Mouse (Mus musculus) heart, embryonic 15.5 days (tissue): ENCODE results near the gene Cox8a. TPM values are rescaled to one million over a fixed set of nuclear protein-coding genes. Genes with fewer than 3 reads are reported as not detected.

Experiments
- ATAC-seq: fragments of 200-750 bp; cut with Nextera tagmentation; replicated peaks from 2 replicates; pipeline ENCODE4 v1.8.0; 2017; ENCODE audit warnings: low read depth, moderate TSS enrichment; ENCODE audit not compliant: insufficient number of reproducible peaks, insufficient read depth, low FRiP score
- H3K27ac ChIP-seq: fragments of 300-500 bp; sonication (generic); 2 replicates; pipeline ENCODE4 v1.5.1; 2015; ENCODE audit warnings: mild to moderate bottlenecking, inconsistent platforms
- H3K27me3 ChIP-seq: fragments of 300-500 bp; sonication (generic); 2 replicates; pipeline ENCODE4 v1.6.1; 2015; ENCODE audit warnings: inconsistent platforms
- H3K36me3 ChIP-seq: fragments of 300-500 bp; sonication (generic); 2 replicates; pipeline ENCODE4 v1.6.1; 2015; ENCODE audit warnings: mild to moderate bottlenecking, inconsistent platforms
- H3K4me1 ChIP-seq: fragments of 300-500 bp; sonication (generic); replicated peaks from 2 replicates; pipeline ENCODE4 v1.6.1; 2015; ENCODE audit warnings: inconsistent platforms
- H3K4me2 ChIP-seq: fragments of 300-500 bp; sonication (generic); 2 replicates; pipeline ENCODE4 v1.6.1; 2015; ENCODE audit warnings: inconsistent platforms, mild to moderate bottlenecking, moderate library complexity
- H3K4me3 ChIP-seq: fragments of 300-500 bp; sonication (generic); 2 replicates; pipeline ENCODE4 v1.5.1; 2015; ENCODE audit warnings: mild to moderate bottlenecking, inconsistent platforms
- H3K9ac ChIP-seq: fragments of 300-500 bp; sonication (generic); 2 replicates; pipeline ENCODE4 v1.6.1; 2015; ENCODE audit warnings: mild to moderate bottlenecking, inconsistent platforms
- H3K9me3 ChIP-seq: fragments of 300-500 bp; sonication (generic); replicated peaks from 2 replicates; pipeline ENCODE4 v1.6.1; 2016; ENCODE audit warnings: inconsistent platforms
- WGBS: fragments of 180-500 bp; shearing (Covaris S2); methylation state at CpG from one replicate; pipeline ENCODE4 v1.1.7; 2015; ENCODE audit warnings: mixed read lengths; 5-methylcytosine and 5-hydroxymethylcytosine counted together
- polyA plus RNA-seq: library from polyadenylated mRNA; unstranded; fragments of >200 nt; fragmentation: Nextera tagmentation; extraction: Ambion mirVana; gene quantifications from 2 replicates; pipeline ENCODE4 v1.2.1, GENCODE M21; 2015

Gene Cox8a
- polyA plus RNA-seq, 1 experiment from 2014 or later = 2,028 TPM

GRCm38 (mm10) chr19:7222196-7222595 is 4.8 kb upstream of the Cox8a start:
- H3K9me3 ChIP-seq = no peaks in the 10 kb centered on the region
- no peak overlapping the region for H3K27ac ChIP-seq
- no peak overlapping the region for H3K4me3 ChIP-seq
- WGBS = 88% methylated on average over 6 of the region's 6 CpGs
- peaks cover 6% of the 10 kb centered on the region for H3K4me1 ChIP-seq
- ATAC-seq = no peak
- H3K36me3 ChIP-seq = peaks cover 18% of the 10 kb centered on the region
- no peaks in the 10 kb centered on the region for H3K27me3 ChIP-seq
- no peak overlapping the region for H3K4me2 ChIP-seq
- no peak overlapping the region for H3K9ac ChIP-seq

- H3K36me3 ChIP-seq = peaks cover 21% of the 10 kb centered on the region
- H3K27me3 ChIP-seq = no peaks in the 10 kb centered on the region
- no peaks in the 10 kb centered on the region for H3K9me3 ChIP-seq
- peaks cover 34% of the 10 kb centered on the region for H3K4me1 ChIP-seq
- H3K4me2 ChIP-seq = no peak overlapping the region
- ATAC-seq = no peak
- H3K4me3 ChIP-seq = no peak overlapping the region
- no peak overlapping the region for H3K27ac ChIP-seq
- 94% methylated on average over 5 of the region's 5 CpGs for WGBS
- H3K9ac ChIP-seq = no peak overlapping the region
Measured at GRCm38 (mm10) chr19:7218753-7219152, 1.3 kb upstream of the Cox8a start.

- Histone ChIP-seq H3K4me3 (peak overlapping the region; percentile 77), H3K36me3 (peaks cover 29% of the 10 kb centered on the region), H3K27me3 (no peaks in the 10 kb centered on the region), H3K4me2 (peak overlapping the region; percentile 55), H3K4me1 (peaks cover 34% of the 10 kb centered on the region), H3K9me3 (no peaks in the 10 kb centered on the region), H3K9ac (no peak overlapping the region), H3K27ac (no peak overlapping the region)
- 9% methylated on average over 6 of the region's 6 CpGs for WGBS
- ATAC-seq = no peak
Measured at GRCm38 (mm10) chr19:7217926-7218267, 481 bp upstream of the Cox8a start.

- no peak for ATAC-seq
- peak overlapping the region; percentile 24 for H3K4me2 ChIP-seq
Measured at GRCm38 (mm10) chr19:7214484-7214883, 2.9 kb downstream of the Cox8a start.

GRCm38 (mm10) chr19:7213010-7213409 is 4.4 kb downstream of the Cox8a start:
- Histone ChIP-seq H3K4me2 (no peak overlapping the region), H3K27me3 (no peaks in the 10 kb centered on the region), H3K9ac (no peak overlapping the region), H3K4me1 (peaks cover 31% of the 10 kb centered on the region), H3K4me3 (no peak overlapping the region), H3K36me3 (peaks cover 35% of the 10 kb centered on the region), H3K27ac (no peak overlapping the region), H3K9me3 (no peaks in the 10 kb centered on the region)
- WGBS = 90% methylated on average over 3 of the region's 3 CpGs
- ATAC-seq = no peak

More at GRCm38 (mm10) chr19:7214484-7214883, 2.9 kb downstream of the Cox8a start:
- Histone ChIP-seq H3K9ac (0 out of 2 replicates have a peak overlapping the region, but pooled peaks have one; percentile 0), H3K27me3 (no peaks in the 10 kb centered on the region), H3K4me1 (peaks cover 34% of the 10 kb centered on the region), H3K4me3 (0 out of 2 replicates have a peak overlapping the region, but pooled peaks have one; percentile 77), H3K27ac (0 out of 2 replicates have a peak overlapping the region, but pooled peaks have one; percentile 0), H3K36me3 (peaks cover 35% of the 10 kb centered on the region), H3K9me3 (no peaks in the 10 kb centered on the region)
- 63% methylated on average over 5 of the region's 5 CpGs for WGBS

GRCm38 (mm10) chr19:7212216-7212615 is 5.2 kb downstream of the Cox8a start:
- H3K36me3 ChIP-seq = peaks cover 35% of the 10 kb centered on the region
- WGBS = 59% methylated on average over 1 of the region's 1 CpGs

GRCm38 (mm10) chr19:7209907-7210646 is 7.3 kb downstream of the Cox8a start:
- WGBS = 83% methylated on average over 7 of the region's 7 CpGs
- ATAC-seq = no peak
- Histone ChIP-seq H3K9ac (no peak overlapping the region), H3K4me1 (peaks cover 23% of the 10 kb centered on the region), H3K27ac (no peak overlapping the region), H3K9me3 (no peaks in the 10 kb centered on the region), H3K27me3 (no peaks in the 10 kb centered on the region), H3K4me3 (no peak overlapping the region), H3K36me3 (peaks cover 26% of the 10 kb centered on the region), H3K4me2 (no peak overlapping the region)

More at GRCm38 (mm10) chr19:7212216-7212615, 5.2 kb downstream of the Cox8a start:
- Histone ChIP-seq H3K4me1 (peaks cover 28% of the 10 kb centered on the region), H3K9me3 (no peaks in the 10 kb centered on the region), H3K27me3 (no peaks in the 10 kb centered on the region), H3K4me2 (no peak overlapping the region), H3K9ac (no peak overlapping the region), H3K27ac (no peak overlapping the region), H3K4me3 (no peak overlapping the region)
- ATAC-seq = no peak

- H3K27ac ChIP-seq = peak within 1 kb of the TSS; percentile 96
- H3K4me2 ChIP-seq = peak within 1 kb of the TSS; percentile 69
- no peaks in the 10 kb centered on the region for H3K9me3 ChIP-seq
- peaks cover 33% of the 10 kb centered on the region for H3K4me1 ChIP-seq
- under 1% methylated on average over 75 of the region's 79 CpGs for WGBS
- no peaks in the 10 kb centered on the region for H3K27me3 ChIP-seq
- peak within 1 kb of the TSS; percentile 66 for H3K4me3 ChIP-seq
- H3K9ac ChIP-seq = peak within 1 kb of the TSS; percentile 78
- peak; percentile 95 for ATAC-seq
- peaks cover 25% of the 10 kb centered on the region for H3K36me3 ChIP-seq
Measured at GRCm38 (mm10) chr19:7205753-7206736, 11.4 kb downstream of the Cox8a start, which contains the start of gene Otub1. Gene Otub1 (minus strand): TSS chr19:7206316.

GRCm38 (mm10) chr19:7205326-7205725 is 12.1 kb downstream of the Cox8a start:
- Histone ChIP-seq H3K9me3 (no peaks in the 10 kb centered on the region), H3K27ac (peak overlapping the region; percentile 96), H3K27me3 (no peaks in the 10 kb centered on the region), H3K4me2 (peak overlapping the region; percentile 69), H3K4me3 (peak overlapping the region; percentile 66), H3K9ac (peak overlapping the region; percentile 78), H3K4me1 (peaks cover 33% of the 10 kb centered on the region), H3K36me3 (peaks cover 31% of the 10 kb centered on the region)
- ATAC-seq = no peak
- 19% methylated on average over 7 of the region's 7 CpGs for WGBS

- Histone ChIP-seq H3K27me3 (no peaks in the 10 kb centered on the region), H3K27ac (peak overlapping the region; percentile 96), H3K4me2 (peak overlapping the region; percentile 69), H3K4me1 (peaks cover 33% of the 10 kb centered on the region), H3K36me3 (peaks cover 35% of the 10 kb centered on the region), H3K9me3 (no peaks in the 10 kb centered on the region), H3K4me3 (peak overlapping the region; percentile 66), H3K9ac (peak overlapping the region; percentile 78)
- ATAC-seq = no peak
- 47% methylated on average over 2 of the region's 2 CpGs for WGBS
Measured at GRCm38 (mm10) chr19:7204898-7205297, 12.5 kb downstream of the Cox8a start.

- Histone ChIP-seq H3K4me1 (peaks cover 46% of the 10 kb centered on the region), H3K9me3 (no peaks in the 10 kb centered on the region), H3K36me3 (peaks cover 60% of the 10 kb centered on the region), H3K4me3 (no peak overlapping the region), H3K27ac (no peak overlapping the region), H3K27me3 (no peaks in the 10 kb centered on the region), H3K4me2 (no peak overlapping the region), H3K9ac (no peak overlapping the region)
- no peak for ATAC-seq
- 52% methylated on average over 1 of the region's 1 CpGs for WGBS
Measured at GRCm38 (mm10) chr19:7200427-7200826, 17.0 kb downstream of the Cox8a start.
